Mouse (Mus musculus) layer of hippocampus, adult 2 months (tissue): ENCODE measurements at regions not wholly inside any gene's neighbourhood (a gene's known extent, or its start where the extent isn't known, plus 50 kb on each side); places are given as distances from the start of the nearest gene placed in this dataset.

Experiments
- DNase-seq, 2 experiments: peaks; one replicate each; pipeline ENCODE4 v3.0.0; 2022; ENCODE audit warnings: low spot score in 2 of 2
- H3K27ac ChIP-seq: fragments of 200-600 bp; 2 replicates; pipeline ENCODE4 v1.8.1; 2022
- H3K4me3 ChIP-seq: fragments of 200-600 bp; 2 replicates; pipeline ENCODE4 v1.8.1; 2022; ENCODE audit warnings: mild to moderate bottlenecking
- CTCF ChIP-seq: fragments of 200-600 bp; conservative IDR thresholded peaks from 2 replicates; pipeline ENCODE4 v1.8.1; 2022; ENCODE audit warnings: antibody characterized with exemption, mild to moderate bottlenecking, moderate library complexity

DNA sequence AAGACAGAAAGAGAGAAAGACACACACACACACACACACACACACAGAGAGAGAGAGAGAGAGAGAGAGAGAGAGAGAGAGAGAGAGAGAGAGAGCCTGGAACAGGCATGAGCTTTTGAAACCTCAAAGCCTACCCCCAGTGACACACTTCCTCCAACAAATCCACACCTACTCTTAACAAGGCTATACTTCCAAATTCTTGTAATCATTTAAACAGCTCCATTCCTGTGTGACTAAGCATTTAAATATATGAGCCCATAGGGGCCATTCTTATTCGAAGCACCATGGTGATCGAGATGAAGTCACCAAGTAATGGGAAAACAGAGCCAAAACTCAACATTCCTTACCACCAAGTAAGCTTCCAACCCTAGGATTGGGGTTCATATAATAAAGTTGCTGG lies 250.1 kb downstream of the Galc start:
- H3K4me3 ChIP-seq: no peak overlapping the region
- no peak for TF ChIP-seq CTCF
- no peak overlapping the region for H3K27ac ChIP-seq
- DNase-seq: no peak

DNA sequence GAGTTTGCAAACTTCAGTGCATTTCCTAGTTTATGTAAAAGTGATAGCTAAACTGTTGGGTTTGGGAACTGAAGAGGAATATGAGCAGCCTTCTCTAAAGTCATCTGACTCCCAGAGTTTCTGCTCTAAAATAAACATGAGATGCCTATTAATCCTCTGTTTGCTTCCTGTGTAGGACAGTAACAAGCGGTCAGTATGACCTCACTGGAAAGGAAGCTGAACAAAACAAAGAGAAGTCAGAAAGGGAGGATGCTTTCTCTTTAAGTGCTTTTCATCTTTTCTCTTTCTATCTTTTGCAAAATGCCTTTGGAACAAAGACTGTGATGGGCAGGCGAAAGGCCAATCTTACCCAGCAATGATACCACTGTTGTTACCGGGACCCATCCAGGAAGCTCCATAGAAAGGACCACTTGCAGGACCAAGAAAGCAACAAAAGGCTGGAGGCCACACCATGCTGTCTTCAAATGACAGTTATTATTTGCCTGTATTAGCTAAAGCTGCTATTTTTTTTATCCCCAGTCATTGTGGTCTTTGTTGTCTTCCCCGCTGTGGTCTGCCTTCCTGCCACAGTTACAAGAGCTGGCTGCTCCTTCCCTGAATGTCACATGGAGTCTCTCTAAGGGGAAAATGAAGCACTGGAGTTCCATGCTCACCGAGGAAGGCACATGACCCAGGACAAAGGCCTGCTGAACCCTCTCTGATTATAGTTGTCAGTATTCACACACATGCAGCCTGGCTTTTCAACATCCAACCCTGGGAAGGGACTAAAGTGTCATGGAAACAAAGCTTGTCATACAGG lies 253.4 kb downstream of the Galc start:
- DNase-seq: no peak
- no peak overlapping the region for H3K4me3 ChIP-seq
- no peak overlapping the region for H3K27ac ChIP-seq
- no peak for TF ChIP-seq CTCF

DNA sequence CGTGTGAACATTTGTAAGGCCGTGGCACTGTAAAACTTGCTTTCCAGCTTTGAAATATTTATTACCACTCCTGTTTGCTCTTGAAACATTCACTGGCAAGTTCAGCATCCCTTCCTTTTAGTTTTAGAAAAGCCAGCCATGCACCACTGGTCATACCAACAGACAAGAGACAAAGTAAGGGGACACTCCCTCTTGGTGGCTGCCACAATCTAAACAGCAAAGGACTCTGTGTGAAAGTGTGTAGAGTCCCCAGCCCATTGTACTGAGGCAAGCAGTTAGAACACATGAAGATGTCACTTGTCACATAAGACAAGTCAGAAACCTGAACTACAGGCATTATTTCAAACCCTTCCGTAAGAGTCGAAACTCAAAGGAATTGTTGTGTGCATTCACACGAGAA lies 257.0 kb downstream of the Galc start:
- Histone ChIP-seq H3K27ac (no peak overlapping the region), H3K4me3 (no peak overlapping the region)
- DNase-seq: no peak
- no peak for TF ChIP-seq CTCF

DNA sequence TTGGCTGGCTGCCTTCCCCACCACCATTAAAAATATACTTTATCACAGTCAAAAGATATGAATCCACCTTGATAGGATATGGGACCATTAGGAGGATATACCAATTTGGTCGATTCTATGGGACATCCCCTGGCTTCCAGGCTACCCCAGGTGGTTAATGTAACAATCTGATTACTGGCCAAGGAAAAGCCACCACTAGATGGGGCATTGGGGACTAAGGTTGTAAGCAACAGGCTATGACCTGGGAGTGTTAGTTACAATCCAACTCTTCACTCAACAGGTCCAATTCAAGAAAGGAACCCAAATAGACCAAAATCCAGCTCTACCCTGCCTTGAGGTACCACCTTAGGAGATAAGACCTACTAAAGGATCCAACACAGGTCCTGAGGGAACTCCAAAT lies 264.4 kb downstream of the Galc start:
- no peak overlapping the region for H3K4me3 ChIP-seq
- no peak for DNase-seq
- peak; percentile 51 for TF ChIP-seq CTCF
- no peak overlapping the region for H3K27ac ChIP-seq

DNA sequence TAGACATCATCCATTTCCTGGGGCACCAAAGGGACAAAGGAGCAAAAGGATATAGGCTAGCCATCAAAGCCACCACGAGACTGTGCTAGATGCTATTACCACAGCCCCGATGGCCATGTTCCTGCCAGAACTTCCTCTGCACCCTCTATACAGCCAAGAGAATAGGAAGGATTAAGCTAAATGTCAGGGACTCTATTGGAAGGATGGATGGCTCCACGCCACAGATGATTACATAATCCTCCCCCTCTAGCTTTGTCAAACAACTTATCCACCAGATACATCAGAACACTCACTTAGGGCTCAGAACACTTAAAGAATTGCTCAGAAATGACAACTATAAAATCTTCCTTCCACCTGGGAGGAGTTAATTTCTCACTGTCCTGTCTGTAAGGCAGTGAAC lies 265.3 kb downstream of the Galc start:
- Histone ChIP-seq H3K27ac (no peak overlapping the region), H3K4me3 (no peak overlapping the region)
- peak in 1 of 2 experiments; percentile 23 for DNase-seq
- TF ChIP-seq CTCF: no peak

DNA sequence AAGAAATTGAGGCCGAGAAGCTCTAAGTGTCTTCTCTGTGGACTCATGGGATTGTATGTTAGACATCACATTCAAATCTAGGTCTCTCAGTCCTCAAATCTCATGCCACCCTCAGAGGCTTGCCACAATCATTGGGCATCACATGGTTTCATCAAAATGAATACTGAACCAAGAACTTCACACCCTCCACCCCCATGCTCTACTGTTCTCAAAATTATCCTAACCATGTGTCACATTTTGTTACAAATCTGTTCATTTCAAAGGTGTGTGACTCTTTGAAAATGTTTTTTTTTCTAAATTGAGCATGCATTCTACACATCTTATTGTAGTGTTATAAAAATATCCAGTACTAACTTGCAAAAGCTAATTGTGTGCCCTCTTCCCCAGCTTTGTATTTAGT lies 275.9 kb downstream of the Galc start:
- H3K27ac ChIP-seq: no peak overlapping the region
- no peak overlapping the region for H3K4me3 ChIP-seq
- DNase-seq: peak; percentile 28 to 41
- no peak for TF ChIP-seq CTCF

DNA sequence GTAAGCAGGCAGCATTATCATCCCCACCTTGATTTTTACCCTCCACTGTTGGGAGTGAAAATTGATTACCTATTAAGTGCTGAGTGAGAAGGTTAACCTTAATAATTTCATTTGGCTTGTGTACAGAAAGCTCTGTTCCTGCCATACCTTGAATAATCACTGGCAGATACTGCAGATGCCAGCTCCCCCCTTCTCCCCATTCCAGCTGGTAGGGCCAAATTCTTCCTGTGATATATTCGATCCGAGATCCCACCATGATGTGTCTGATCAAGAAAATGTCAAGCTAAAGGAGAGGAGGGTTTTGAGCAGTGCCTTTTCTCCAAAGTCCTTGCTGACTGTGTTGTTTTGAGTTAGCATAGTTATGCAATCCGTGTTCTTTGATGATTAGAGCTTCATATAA lies 280.6 kb downstream of the Galc start:
- Histone ChIP-seq H3K4me3 (no peak overlapping the region), H3K27ac (no peak overlapping the region)
- DNase-seq: no peak
- TF ChIP-seq CTCF: no peak

DNA sequence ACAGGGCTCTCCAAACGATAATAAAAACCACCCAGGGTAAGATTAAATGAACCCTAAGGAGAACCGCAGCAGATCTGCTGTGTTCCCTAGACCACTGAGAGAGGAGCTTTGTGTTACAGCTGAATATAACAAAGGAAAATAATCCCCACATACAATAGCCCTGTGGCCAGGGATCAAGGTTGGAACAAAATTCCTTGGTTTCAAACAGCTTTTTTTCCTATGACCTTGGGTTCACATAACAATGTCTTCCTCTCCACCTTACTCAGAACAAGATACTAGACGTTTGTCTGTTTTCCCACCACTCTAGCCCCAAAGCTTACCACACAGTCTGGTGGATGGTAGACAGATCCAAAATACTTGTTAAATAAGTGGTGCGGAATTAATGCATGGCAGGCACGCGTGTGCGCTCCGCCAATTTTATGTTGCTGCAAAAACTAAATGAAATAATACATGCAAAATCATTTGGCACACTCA lies 281.0 kb downstream of the Galc start:
- no peak for DNase-seq
- H3K4me3 ChIP-seq: no peak overlapping the region
- H3K27ac ChIP-seq: no peak overlapping the region
- TF ChIP-seq CTCF: no peak

DNA sequence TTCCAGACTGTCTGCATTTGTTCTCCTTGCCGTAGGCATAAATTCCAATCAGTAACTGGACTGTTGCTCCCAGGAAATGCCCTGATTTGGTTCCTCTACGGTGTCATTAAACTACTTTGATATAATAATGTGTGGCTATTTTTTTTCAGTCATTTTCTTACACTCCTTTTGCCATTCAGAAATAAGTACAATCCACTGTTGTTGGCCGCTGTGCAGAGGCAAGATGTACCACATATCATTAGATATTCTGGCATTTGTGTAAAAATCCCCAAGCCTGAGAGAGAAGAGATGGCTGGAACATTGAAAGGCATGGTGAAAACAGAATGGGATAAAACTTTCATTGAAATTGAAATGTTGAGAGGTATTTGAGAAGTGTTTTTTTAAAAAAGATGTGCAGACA lies 281.6 kb downstream of the Galc start:
- Histone ChIP-seq H3K27ac (no peak overlapping the region), H3K4me3 (no peak overlapping the region)
- TF ChIP-seq CTCF: no peak
- DNase-seq: no peak

DNA sequence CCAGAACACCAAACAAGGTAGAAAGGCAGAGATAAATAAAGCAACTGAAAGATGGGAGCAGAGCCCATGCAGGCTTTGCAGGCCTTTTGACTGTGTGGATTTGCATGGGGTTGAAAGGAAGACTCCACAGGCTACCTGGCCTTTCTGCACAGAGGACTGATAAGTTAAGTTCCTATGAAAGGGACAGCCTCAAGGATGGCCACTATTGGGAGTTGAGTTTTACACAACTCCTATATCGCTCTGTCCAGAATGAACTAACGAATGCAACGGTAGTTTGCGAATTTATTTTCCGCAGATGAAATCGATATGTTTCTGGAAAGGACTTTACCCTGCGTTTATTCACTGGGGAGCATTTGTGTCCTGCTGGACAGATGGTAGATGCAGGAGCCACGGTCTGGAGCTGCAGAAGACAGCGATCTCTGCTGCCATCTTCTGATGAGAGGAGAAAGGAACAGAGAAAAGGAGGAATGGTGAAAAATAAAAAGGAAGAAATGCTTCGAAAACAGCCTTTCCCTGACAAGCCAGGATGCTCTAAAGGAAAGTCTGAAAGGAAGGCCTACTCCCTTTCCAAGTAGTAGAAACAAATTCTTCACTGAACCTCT lies 285.2 kb downstream of the Galc start:
- TF ChIP-seq CTCF: peak; percentile 82
- Histone ChIP-seq H3K27ac (0 out of 2 replicates have a peak overlapping the region, but pooled peaks have one; percentile 12), H3K4me3 (no peak overlapping the region)
- DNase-seq: peak; percentile 49 to 56

DNA sequence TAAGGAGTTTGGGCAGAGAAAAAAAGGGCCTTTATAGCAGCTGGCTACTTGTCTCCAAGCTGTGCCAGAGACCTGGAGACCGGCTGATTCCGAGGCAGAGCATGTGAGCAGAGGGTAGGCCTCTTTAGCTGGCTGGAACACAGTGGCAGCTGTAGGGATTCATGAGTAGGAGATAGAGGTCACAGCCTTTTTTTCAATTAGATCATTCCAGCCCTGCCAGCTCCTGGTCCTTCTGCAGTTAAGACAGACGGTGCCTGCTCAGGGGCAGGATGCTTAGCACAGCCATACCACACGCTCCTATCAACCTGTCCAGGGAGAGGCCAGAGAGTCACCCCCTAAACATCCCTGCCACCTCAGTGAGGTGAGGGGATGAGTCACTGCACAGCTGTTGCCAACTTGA lies 302.1 kb downstream of the Galc start:
- no peak overlapping the region for H3K27ac ChIP-seq
- TF ChIP-seq CTCF: no peak
- no peak for DNase-seq
- no peak overlapping the region for H3K4me3 ChIP-seq

DNA sequence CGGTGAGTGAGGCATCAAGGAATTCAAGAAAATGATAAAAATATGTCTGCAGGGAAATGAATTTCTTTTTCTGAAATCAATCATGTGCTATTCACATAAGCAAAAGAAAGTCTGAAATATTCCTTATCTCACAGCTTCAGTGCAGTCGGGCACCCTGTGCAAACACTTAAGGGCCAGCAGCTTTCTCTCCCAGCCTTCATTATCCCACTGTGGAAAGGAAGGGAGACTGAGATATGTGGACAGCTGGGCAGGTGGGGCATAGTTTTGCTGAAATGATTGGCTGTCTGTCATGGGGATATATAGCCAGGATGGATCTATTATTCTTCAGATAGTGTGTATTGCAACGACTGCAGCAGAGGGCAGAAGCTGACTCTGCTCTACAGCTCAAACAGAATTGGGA lies 305.9 kb downstream of the Galc start:
- no peak for TF ChIP-seq CTCF
- no peak for DNase-seq
- H3K27ac ChIP-seq: no peak overlapping the region
- no peak overlapping the region for H3K4me3 ChIP-seq

DNA sequence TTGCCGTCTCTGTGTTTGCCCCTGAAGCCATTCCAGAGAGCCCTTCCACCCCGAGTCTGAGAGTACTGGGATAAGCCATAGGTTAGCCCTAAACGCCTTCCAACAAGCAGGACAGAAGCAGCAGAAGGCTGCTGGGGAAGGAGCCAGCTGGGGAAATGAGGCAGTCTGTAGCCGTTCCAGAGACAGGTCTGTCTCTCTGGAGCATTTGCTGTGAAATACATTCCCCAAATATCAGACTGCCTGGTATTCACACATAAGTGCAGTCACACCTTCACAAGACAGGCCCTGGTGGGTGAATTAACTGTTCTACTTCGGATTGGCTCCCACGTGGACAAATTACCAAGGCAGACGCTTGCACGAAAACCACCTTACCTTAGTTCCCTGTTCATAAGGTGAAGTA lies 307.1 kb downstream of the Galc start:
- TF ChIP-seq CTCF: no peak
- Histone ChIP-seq H3K4me3 (no peak overlapping the region), H3K27ac (no peak overlapping the region)
- peak in 1 of 2 experiments; percentile 11 for DNase-seq

DNA sequence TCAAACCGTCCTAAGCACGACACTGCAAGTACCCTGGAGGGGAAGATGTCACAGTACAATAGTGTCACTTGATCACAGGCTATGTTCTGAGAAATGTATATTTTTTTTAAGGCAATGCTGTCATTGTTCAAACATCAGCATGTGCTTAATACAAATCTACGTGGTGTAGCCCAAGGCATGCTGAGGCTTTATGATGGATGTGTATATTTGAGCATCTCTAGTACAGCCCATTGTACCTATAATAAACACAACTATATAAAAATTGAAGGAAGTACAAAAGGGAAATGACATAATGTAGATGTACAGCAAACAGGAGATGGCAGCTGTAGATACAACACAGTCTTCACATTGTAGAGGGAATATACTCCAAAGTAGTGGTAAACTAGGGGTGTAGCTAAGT lies 309.2 kb downstream of the Galc start:
- Histone ChIP-seq H3K27ac (no peak overlapping the region), H3K4me3 (no peak overlapping the region)
- DNase-seq: no peak
- TF ChIP-seq CTCF: no peak
